Mouse (Mus musculus): Measurements from ENCODE around the gene Brd3os.

Brd3os gene

DNA sequence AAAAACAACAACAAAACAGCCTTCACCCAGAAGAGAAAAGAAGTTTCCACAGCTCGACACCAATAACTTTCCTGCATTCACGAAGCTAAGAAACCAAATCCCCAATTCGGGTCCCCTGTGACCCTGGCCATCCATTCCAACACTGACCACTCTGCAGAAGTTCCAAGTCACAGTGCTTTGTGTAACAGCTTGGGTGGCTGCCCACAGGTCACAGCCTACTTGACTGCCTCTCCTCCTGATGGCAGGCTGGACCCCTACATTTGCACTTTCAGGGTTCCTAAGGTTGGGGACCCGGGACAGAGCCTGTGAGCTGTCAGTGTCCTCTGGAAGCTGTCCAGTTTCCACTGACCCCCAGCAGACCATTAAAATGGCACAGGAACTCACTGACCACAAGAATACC, 20.8 kb downstream of the Brd3os start:
- no peak for DNase-seq (ENCODE audit: low read depth, low spot score)

DNA sequence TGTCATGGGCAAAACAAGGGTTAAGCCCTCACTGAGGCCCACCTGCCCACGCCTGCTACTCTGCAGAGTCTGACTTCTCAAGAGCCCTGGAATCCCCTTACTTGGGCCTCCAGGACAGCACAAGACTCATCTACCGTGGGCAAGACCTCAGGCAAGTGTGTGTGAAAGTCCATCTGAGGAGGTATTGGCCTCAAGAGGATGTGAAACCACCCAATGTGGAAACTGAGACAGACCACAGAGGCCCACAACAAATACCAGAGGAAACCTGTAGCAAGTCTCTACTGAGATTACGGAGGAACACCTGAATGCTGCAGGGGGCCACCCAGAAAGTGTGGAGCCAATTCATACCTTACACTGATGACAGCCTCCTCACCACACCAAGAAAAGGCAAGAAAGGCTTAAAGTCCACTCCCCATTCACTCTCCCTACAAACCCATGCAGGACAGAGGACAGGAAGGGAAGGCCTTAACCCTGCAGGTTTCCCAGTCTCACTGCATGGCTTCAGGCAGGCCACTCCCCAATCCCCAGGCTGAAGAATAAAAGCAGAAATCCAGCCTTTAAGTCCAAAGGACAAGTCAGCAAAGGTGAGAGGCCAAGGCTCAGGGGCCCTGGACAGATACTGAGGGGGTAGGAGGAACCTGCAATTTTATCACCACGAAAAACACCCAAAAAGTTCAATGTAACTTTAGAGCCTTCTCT, 27.3 kb downstream of the Brd3os start:
- no peak for DNase-seq (ENCODE audit: low read depth, low spot score)

DNA sequence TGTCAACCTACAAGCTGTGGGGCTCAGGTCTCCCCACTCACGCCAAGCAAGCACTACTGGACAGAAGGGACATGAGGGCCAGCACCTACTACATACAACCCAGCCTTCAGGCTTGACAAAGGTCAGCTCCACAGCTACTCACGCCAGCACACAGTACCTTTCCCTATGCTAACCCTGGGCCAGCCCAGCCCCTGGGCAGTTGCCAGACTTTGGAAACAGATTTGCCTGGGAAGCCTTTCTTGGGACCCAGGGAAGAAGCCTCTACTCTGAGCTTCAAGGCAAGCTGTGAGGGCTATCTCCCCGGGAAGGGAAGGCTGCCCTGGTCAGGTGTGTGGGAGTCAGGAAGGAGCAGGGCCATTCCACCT, 27.8 kb downstream of the Brd3os start:
- DNase-seq (ENCODE audit: low read depth, low spot score), result no peak

DNA sequence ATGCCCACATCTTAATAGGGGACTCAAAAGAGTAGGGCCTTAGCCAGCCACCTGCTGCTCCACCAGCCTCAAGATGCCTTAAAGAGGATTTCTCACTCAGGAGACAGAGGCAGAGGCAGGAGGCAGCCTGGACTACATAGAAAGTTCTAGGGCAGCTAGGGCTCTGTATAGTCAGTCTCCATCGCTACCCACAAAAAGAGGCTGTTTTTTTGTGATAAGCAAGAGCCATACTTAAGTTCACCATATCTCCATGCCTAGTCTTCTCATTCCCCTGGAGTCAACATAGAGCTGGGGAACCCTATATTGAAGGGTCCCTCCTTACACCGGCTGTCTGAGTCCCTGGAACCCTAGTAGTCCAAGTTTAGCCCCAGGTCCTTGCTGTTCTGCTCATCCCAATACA, 28.4 kb downstream of the Brd3os start:
- DNase-seq (ENCODE audit: low read depth, low spot score), result no peak

DNA sequence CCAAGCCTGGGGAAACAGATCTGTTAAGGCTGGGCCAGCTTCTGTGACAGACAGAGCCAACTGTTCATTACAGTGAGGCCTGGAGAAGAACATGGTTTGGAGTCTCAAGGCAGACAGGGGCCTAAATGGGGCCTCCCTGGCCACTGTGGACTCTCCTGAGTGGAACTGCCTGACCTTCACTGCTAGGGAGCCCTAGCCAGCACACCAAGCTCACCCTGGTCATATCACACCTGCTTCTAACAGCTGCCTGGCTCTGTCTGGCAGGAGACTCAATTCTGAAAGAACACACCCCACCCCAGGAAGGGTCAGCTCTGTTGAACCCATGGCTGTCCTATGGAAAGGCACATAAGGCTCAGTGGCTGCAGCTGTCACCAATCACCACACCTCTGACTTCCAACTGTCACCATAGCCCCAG, 29.1 kb downstream of the Brd3os start:
- DNase-seq (ENCODE audit: low read depth, low spot score), result no peak

DNA sequence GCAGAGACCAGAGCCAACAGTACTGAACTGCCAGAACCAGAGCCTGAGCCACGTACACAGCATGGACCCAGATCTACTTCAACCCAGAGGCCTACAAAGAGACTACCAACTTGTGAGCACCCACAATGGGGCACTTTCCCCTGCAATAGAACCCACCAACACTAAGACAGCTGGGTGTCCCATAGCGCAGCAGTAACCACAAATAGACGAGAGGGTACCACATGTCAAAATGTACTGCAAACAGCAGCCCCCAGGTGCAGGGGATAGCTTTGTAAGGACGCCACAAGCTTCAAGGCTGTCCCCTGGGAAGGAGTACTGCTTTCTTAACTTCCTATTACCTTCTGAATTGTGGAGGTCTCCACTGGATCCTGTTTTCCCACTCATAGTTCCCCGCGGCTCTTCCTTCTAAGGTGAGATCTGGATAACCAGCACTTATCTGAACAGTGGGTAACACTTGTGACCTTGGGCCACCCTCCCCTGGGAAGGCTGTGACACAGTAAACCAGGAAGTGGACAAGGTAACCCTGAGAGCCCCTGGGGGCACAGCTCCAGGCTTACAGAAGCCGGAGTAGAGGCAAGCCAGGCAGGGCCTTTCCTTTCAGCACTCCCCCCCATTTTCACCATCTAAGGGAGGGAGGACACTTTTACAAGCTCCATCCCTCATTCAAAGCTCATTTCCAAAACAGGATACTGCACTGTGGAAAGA, 31.1 kb downstream of the Brd3os start:
- DNase-seq (ENCODE audit: low read depth, low spot score), result no peak

DNA sequence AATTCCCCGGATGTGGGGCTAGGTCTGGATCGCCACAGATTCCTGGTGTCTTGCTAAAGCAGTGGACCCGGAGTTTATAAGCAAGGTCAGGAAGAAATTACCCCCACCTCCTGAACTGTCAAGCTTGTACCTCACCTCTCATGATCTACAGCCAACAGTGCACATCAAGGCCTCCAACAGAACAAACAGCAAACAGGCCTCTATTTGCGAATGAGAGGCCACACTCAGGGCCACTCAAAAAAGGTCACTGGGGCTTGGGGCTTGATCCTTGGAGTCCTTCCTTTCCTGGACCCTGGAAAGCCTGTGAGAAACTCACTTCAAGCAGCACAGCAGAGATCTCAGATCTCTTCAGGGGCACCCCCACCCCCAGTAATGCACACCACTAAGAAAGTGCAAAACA, 31.8 kb downstream of the Brd3os start:
- DNase-seq (ENCODE audit: low read depth, low spot score), result no peak

DNA sequence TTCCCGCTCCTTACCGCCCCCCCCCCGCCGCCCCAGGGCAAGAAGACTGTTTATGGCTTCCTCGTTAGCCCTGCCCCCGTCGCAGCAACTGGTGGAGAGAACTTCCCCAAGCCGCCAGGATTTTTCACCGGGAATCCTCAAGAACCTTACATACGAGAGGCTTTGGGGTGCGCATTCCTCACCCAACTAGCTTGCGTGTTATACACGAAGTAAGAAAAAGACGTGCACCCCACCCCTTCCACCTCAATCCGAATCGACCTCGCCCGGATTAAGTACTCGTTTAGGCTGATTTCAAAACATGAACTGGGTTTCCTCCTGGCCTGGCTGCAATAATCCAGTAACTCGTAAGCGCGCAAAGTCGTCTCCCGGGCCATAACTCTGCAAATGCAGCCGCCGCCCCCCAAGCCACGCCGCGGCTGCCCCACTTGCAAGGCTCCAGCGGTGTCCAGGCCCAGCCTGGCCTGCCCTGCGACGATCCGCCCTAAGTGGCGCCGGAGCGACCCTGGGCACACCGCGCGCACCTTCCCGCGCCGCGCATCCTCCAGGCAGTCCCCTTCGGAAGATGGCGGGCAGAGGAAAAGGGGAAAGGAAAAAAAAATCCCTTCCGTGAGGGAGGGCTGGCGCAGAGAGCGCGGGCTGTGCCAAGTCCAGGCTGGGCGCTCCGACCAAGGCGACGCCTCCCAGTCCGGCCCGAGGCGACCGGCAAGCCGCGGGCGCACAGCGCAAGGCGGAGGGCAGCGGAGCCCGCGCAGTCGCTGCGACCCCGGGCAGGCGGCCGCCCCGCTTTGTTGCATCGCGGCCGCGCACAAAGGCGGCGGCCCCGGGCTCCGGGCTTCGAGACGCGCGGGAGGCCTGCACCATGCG, 32.7 kb downstream of the Brd3os start:
- no peak for DNase-seq (ENCODE audit: low read depth, low spot score)

DNA sequence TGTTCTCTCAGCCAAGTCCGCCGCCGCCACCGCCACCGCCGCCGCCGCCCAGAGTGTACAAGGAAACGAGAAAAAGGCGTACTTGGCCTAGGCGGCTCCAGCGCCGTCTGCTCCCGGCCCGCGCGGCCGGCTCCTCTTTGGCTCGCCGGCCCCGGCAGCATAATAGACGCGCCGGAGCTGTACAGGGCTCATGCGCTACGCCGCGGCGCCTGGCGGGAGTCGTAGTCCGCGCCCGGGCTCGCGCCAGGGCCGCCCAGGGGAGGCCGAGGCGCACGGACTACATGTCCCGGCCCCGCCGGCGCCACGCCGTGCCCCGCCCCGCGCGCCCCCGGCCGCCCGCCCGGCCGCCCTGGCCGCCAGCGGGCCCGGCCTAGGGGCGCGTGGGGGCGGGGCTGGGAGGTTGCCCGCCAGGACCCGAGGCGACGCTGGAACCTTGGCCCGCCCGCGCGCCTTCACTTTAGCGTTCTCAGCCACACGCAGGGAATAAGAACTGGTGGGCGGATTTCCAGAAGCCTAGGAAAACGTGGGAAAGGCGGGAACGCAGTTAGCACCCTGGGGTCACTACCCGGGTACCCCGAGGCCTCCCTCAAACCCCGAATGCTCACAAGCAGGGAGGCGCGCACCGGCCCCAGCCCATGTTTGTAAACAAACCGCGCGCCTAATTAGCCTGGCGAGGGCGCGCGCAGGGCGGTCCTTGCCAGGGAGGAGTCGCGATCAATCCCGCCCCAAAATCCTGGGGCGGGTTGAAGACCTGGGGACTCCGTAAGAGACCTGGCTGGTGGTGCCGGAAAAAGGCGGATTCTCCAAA, 33.6 kb downstream of the Brd3os start:
- DNase-seq (ENCODE audit: low read depth, low spot score), result peak; percentile 89

DNA sequence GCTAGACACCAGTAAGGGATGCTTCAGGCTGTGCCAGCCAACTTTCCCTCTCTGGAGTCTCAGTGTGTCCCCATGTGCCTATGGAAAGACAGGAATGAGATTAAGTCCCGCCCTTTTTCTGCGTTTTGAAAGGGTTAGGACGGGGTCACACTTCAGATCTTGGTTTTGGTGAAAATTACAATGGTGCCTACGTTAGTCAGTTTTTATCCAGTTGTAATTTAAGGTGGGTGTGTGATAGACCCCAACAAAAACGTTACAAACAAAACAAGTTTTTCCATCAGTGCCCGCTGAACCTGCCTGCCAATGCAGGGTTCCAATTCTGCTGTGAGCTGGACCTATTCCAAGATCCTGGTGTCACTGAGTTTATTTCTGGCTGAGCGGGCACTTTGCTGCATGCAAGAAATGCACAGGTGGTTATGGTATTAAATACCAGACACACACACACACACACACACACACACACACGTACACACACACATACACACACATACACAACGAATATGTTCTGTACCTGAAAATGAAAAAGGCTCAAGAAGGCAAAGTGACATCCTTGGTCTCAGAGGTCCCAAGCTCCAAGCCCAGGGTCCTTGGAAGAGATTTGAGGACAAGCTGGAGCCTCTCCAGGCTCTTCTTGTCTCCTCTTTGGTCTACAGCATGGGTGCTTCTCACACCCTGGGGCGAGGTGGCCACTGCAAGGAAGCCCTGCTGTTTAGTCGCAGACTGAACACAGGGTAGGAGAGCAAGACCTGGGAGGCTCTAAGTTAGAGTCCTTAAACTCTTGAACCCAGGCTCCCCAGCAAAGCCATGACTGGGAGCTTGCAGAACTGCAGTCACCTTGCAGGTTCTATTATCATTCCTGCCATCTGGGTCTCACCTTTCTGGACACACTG, 34.4 kb downstream of the Brd3os start:
- DNase-seq (ENCODE audit: low read depth, low spot score), result no peak

DNA sequence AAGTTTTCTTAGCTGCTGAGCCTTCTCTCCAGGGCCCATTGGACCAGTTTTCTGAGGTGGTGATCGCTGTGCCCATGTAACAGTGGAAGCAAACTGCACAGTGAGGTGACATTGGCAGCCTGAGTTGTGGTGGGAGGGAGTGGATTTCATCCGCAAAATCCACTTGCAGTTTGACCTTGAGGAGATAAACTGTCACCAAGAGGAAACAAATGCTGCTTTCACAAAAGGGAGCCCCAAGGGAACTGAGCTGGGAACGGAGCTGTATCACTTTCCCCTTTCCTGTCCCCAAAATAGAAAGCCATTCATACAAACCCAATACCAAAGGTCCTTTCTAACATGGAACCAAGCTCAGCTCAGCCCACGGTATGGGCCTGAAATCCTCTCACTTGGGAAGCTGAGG, 37.7 kb downstream of the Brd3os start:
- no peak for DNase-seq (ENCODE audit: low read depth, low spot score)

DNA sequence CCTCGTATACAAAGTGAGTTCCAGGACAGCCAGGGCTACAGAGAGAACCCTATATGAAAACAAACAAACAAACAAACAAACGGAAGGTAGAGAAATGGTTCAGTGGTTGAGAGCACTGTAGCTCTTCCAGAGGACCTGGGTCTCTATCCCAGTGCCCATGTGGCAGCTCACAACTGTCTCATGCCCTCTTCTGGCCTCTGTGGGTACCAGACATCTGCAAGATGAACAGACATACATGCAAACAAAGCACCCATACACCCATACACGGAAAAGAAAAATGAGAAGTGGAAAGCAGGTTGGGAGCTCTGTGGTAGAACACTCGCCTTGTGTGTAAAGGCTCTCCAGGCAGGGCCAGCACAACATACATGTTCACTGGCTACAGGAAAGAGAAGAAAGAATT, 38.2 kb downstream of the Brd3os start:
- DNase-seq (ENCODE audit: low read depth, low spot score), result no peak

DNA sequence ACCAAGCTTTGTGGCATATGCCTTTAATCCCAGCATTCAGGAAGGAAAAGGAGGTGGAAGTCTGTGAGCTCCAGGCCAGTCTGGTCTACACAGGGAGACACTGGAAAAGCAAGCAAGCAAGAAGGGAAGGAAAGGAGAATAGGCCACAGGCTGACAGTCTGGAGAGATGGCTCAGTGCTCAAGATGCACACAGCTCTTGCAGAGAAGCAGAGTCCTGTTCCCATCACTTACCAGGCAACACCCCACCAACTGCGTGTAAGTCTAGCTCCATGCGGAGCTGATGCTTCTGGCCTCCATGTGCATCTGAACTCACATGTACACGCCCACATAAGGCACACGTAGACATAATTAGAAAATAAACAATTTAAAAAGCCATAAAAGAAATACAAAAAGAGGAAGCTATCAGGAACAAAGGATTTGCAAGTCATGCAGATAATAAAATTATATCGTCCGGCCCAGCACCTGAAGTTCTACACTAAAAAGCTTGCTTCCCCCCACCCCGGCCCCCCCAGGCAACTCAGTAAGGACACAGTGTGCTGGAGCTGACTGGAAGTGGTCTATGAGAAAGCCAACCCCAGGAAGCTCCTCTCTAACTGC, 40.2 kb downstream of the Brd3os start:
- DNase-seq (ENCODE audit: low read depth, low spot score), result no peak

DNA sequence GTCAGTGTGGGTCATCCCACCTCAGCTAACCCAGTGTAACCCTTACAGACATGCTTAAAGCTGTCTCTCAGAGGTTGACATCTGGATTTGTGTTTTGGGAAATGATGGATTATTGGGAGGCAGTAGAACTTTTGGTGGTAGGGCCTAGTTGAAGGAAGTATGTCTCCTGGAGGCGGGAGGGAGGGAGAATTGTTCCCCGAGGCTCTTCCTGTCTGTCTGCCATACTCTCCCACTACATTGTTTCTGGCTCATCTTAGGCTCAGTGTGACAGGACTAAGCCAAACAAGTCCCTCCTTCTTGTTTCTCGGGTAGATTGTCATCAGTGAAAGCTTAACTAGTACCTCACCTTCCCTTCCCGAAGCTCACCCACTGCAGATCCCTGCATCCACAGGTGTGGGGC, 44.6 kb downstream of the Brd3os start:
- DNase-seq (ENCODE audit: low read depth, low spot score), result no peak

DNA sequence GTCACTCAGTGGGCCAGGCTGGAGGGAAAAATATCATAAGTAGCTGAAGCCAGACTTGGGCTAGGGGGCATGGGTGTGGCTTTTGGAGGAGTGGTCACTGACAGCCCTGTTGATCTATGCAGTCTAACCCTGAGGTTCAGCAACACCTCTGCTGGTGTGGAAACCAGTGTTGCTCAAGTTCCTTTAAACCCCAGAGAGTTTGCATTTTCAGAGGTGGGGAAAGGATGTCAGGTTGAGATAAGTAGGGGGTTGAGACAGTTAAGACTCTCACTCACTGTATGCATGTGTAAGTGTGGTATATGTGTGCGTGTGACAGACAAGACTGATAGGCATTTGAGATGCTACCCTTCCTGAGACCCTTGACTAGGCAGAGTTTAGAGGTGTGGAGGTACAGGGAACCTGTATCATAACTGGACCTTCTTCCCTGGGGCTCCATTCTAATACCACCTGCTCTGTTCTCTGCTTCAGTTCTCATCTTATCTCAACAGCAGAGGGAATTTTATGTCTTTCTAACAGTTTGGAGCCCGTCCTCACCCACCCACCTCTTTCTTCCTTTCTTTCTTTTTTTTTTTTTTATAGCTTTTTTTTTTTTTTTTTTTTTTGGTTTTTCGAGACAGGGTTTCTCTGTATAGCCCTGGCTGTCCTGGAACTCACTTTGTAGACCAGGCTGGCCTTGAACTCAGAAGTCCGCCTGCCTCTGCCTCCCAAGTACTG, 45.4 kb downstream of the Brd3os start:
- no peak for DNase-seq (ENCODE audit: low read depth, low spot score)

DNA sequence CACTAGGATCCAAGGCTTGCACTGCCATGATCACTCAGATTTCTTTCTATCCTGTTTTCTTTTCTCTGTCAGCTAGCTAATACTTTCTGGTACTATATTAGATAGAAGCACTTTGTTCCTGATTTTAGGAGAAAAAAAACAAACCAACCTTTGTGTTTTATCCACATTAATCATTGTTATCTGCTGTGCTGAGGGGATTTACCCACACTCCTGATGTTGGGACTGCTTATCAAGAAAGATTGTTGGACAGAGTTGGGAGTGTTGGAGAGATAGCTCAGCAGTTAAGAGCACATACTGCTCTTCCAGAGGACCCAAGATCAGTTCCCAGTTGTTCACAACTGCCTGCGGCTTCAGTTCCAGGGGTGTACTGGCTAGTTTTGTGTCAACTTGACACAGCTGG, 46.2 kb downstream of the Brd3os start:
- DNase-seq (ENCODE audit: low read depth, low spot score), result no peak

DNA sequence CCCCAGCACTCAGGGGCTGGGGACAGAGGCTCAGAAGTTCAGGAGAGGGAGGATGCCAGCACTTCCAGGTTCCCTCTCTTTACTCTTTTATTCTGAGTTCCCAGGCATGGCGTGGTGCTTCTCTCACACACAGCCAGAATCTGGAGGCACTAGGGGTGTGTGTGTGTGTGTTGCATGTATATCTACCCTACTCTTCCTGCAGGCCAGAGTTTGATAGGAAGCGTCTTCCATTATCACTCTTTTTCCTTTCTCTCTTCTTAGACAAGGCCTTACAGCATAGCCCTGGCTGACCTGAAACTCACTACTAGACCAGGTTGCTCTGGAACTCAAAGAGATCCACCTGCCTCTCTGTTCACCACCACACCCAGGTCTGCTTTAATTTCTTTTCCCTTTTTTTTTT, 48.8 kb downstream of the Brd3os start:
- no peak for DNase-seq (ENCODE audit: low read depth, low spot score)
